Mouse (Mus musculus) lung, embryonic 14.5 days (tissue): ENCODE data around the gene Cltc. TPM values are rescaled to one million over a fixed set of nuclear protein-coding genes. Genes with fewer than 3 reads are reported as not detected.

Source experiments
- ATAC-seq: fragments of 200-750 bp; cut with Nextera tagmentation; 2 replicates; pipeline ENCODE4 v1.8.0; 2017; ENCODE audit warnings: mild to moderate bottlenecking, moderate TSS enrichment, moderate library complexity; ENCODE audit not compliant: insufficient read depth
- DNase-seq: peaks from one replicate; pipeline ENCODE4 v3.0.0-alpha.2; 2015
- H3K27ac ChIP-seq: fragments of 300-500 bp; sonication (generic); 2 replicates; pipeline ENCODE4 v1.5.1; 2014; ENCODE audit warnings: low read depth, mild to moderate bottlenecking, moderate library complexity
- H3K27me3 ChIP-seq: fragments of 300-500 bp; sonication (generic); 2 replicates; pipeline ENCODE4 v1.6.1; 2014; ENCODE audit warnings: low read length, control low read depth; ENCODE audit not compliant: insufficient read depth
- H3K36me3 ChIP-seq: fragments of 300-500 bp; sonication (generic); 2 replicates; pipeline ENCODE4 v1.6.1; 2014; ENCODE audit warnings: control low read depth; ENCODE audit not compliant: insufficient read depth
- H3K4me1 ChIP-seq: fragments of 300-500 bp; sonication (generic); 2 replicates; pipeline ENCODE4 v1.6.1; 2014; ENCODE audit warnings: antibody characterized with exemption, control low read depth; ENCODE audit not compliant: insufficient read depth
- H3K4me2 ChIP-seq: fragments of 300-500 bp; sonication (generic); 2 replicates; pipeline ENCODE4 v1.6.1; 2014; ENCODE audit warnings: mild to moderate bottlenecking
- H3K4me3 ChIP-seq: fragments of 300-500 bp; sonication (generic); 2 replicates; pipeline ENCODE4 v1.5.1; 2014; ENCODE audit warnings: low read depth, low read length
- H3K9ac ChIP-seq: fragments of 300-500 bp; sonication (generic); 2 replicates; pipeline ENCODE4 v1.6.1; 2014
- H3K9me3 ChIP-seq: fragments of 300-500 bp; sonication (generic); 2 replicates; pipeline ENCODE4 v1.6.1; 2016; ENCODE audit warnings: low read depth, low read length, control low read depth
- CTCF ChIP-seq: IDR thresholded peaks from 2 replicates; pipeline ENCODE4 v1.5.1; 2016; ENCODE audit warnings: antibody characterized with exemption, low read depth
- WGBS: fragments of 180-500 bp; shearing (Covaris S2); extraction: QIAGEN DNeasy Blood & Tissue Kit; methylation state at CpG from one replicate; pipeline ENCODE4 v1.1.7; 2014; 5-methylcytosine and 5-hydroxymethylcytosine counted together
- polyA plus RNA-seq: library from polyadenylated mRNA; unstranded; fragments of >200 nt; fragmentation: Nextera tagmentation; extraction: Ambion mirVana; gene quantifications from 2 replicates; pipeline ENCODE4 v1.2.1, GENCODE M21; 2014

The Cltc gene
- polyA plus RNA-seq, 1 experiment from 2014 or later: 179 TPM

GRCm38 (mm10) chr11:86646885-86647459, 110.4 kb downstream of the Cltc start:
- Histone ChIP-seq H3K4me2 (peak overlapping the region; percentile 29; the same call in 1 of the 2 replicates), H3K27ac (peak overlapping the region; percentile 90), H3K9ac (no peak overlapping the region), H3K4me1 (no peaks in the 10 kb centered on the region), H3K4me3 (no peak overlapping the region), H3K27me3 (no peaks in the 10 kb centered on the region), H3K9me3 (no peaks in the 10 kb centered on the region), H3K36me3 (peaks cover 9% of the 10 kb centered on the region; the same call in 1 of the 2 replicates)
- ATAC-seq: no peak
- WGBS: 70% methylated on average over 3 of the region's 3 CpGs
- no peak for TF ChIP-seq CTCF
- DNase-seq: no peak

- Histone ChIP-seq H3K36me3 (peaks cover 9% of the 10 kb centered on the region; the same call in 1 of the 2 replicates), H3K4me2 (peak overlapping the region; percentile 29; the same call in 1 of the 2 replicates), H3K9ac (no peak overlapping the region; the same call in 1 of the 2 replicates), H3K27ac (peak overlapping the region; percentile 90), H3K27me3 (no peaks in the 10 kb centered on the region), H3K4me1 (no peaks in the 10 kb centered on the region), H3K4me3 (no peak overlapping the region), H3K9me3 (no peaks in the 10 kb centered on the region)
- ATAC-seq (peak; percentile 88), DNase-seq (peak; percentile 73)
- 49% methylated on average over 7 of the region's 7 CpGs for WGBS
- no peak for TF ChIP-seq CTCF
These were observed 111.1 kb downstream of the Cltc start for GRCm38 (mm10) chr11:86646136-86646834.

- 86% methylated on average over 4 of the region's 4 CpGs for WGBS
- H3K4me2 ChIP-seq: no peak overlapping the region
- no peaks in the 10 kb centered on the region for H3K27me3 ChIP-seq
- H3K4me1 ChIP-seq: no peaks in the 10 kb centered on the region
- H3K9ac ChIP-seq: no peak overlapping the region
- TF ChIP-seq CTCF: no peak
- no peaks in the 10 kb centered on the region for H3K9me3 ChIP-seq
- peaks cover 9% of the 10 kb centered on the region; the same call in 1 of the 2 replicates for H3K36me3 ChIP-seq
- H3K4me3 ChIP-seq: no peak overlapping the region
- no peak overlapping the region for H3K27ac ChIP-seq
- DNase-seq: no peak
- no peak for ATAC-seq
These were observed 112.8 kb downstream of the Cltc start for GRCm38 (mm10) chr11:86644553-86644952.

Other genes with a start within 250 kb of the Cltc start
- gene Rps6kb1, start 212.8 kb downstream of the Cltc start, polyA plus RNA-seq: 58.8 and 66.5 TPM in 2 replicates
- 14.2 and 14.7 TPM in 2 replicates for gene Tubd1, start 212.6 kb downstream of the Cltc start, polyA plus RNA-seq
- gene Vmp1, start 73.7 kb downstream of the Cltc start, polyA plus RNA-seq: 117 TPM in 2 replicates
- gene Ptrh2, start 73.6 kb downstream of the Cltc start, polyA plus RNA-seq: 36.8 and 37.3 TPM in 2 replicates
- gene Dhx40, start 50.2 kb upstream of the Cltc start, polyA plus RNA-seq: 29.9 and 32.4 TPM in 2 replicates
- 6.8 and 7.0 TPM in 2 replicates for gene Ypel2, start 236.1 kb upstream of the Cltc start, polyA plus RNA-seq